Mouse (Mus musculus): Measurements from ENCODE around the gene Bcl2a1d. TPM values are rescaled to one million over a fixed set of nuclear protein-coding genes. Genes with fewer than 3 reads are reported as not detected.
"Not testable (repeated sequence)": the region's sequence is repeated elsewhere in the genome, so short reads cannot be mapped to it uniquely, and the experiment has no call there.

Bcl2a1d gene
- polyA plus RNA-seq, 1 experiment from 2014 or later, result 0.28 TPM

GRCm38 (mm10) chr9:88719989-88720537 is 11.7 kb downstream of the Bcl2a1d start, which contains the start of gene Mthfsl:
Mthfsl (minus strand) TSS chr9:88720296.
- H3K27ac ChIP-seq (ENCODE audit: low read depth, low read length), result peak within 1 kb of the TSS; percentile 66
- not testable (repeated sequence) for H3K9me3 ChIP-seq (ENCODE audit: control insufficient read depth, low read length); H3K4me1 ChIP-seq (ENCODE audit: control insufficient read depth, insufficient read depth, low read length); H3K36me3 ChIP-seq (ENCODE audit: control insufficient read depth, insufficient read depth, low read length); H3K27me3 ChIP-seq (ENCODE audit: control insufficient read depth, insufficient read depth, low read length)
- H3K4me3 ChIP-seq (ENCODE audit: low read depth, low read length), result peak within 1 kb of the TSS; percentile 33
- peak within 1 kb of the TSS; percentile 40 for H3K4me2 ChIP-seq (ENCODE audit: low read depth, low read length)
- H3K9ac ChIP-seq (replicated peaks; ENCODE audit: low read depth, low read length), result 0 out of 2 replicates have a peak within 1 kb of the TSS, but pooled peaks have one; percentile 25
- ATAC-seq (ENCODE audit: low read depth), result peak; percentile 76
- WGBS, result 27% methylated on average over 11 of the region's 12 CpGs

- H3K36me3 ChIP-seq (ENCODE audit: control insufficient read depth, insufficient read depth, low read length); H3K9me3 ChIP-seq (ENCODE audit: control insufficient read depth, low read length); H3K4me1 ChIP-seq (ENCODE audit: control insufficient read depth, insufficient read depth, low read length); H3K27me3 ChIP-seq (ENCODE audit: control insufficient read depth, insufficient read depth, low read length): not testable (repeated sequence)
- H3K27ac ChIP-seq (ENCODE audit: low read depth, low read length), result 0 out of 2 replicates have a peak overlapping the region, but pooled peaks have one; percentile 22
- WGBS, result 17% methylated on average over 7 of the region's 46 CpGs
- H3K4me3 ChIP-seq (ENCODE audit: low read depth, low read length), result peak overlapping the region; percentile 33
- H3K4me2 ChIP-seq (ENCODE audit: low read depth, low read length), result peak overlapping the region; percentile 40
- ATAC-seq (ENCODE audit: low read depth), result peak; percentile 94
- 0 out of 2 replicates have a peak overlapping the region, but pooled peaks have one; percentile 25 for H3K9ac ChIP-seq (replicated peaks; ENCODE audit: low read depth, low read length)
These were observed 12.4 kb downstream of the Bcl2a1d start for GRCm38 (mm10) chr9:88719073-88719921.

- not testable (repeated sequence) for H3K9ac ChIP-seq (replicated peaks; ENCODE audit: low read depth, low read length); ATAC-seq (ENCODE audit: low read depth); H3K36me3 ChIP-seq (ENCODE audit: control insufficient read depth, insufficient read depth, low read length); H3K27ac ChIP-seq (ENCODE audit: low read depth, low read length); H3K27me3 ChIP-seq (ENCODE audit: control insufficient read depth, insufficient read depth, low read length); H3K9me3 ChIP-seq (ENCODE audit: control insufficient read depth, low read length); H3K4me1 ChIP-seq (ENCODE audit: control insufficient read depth, insufficient read depth, low read length)
- H3K4me2 ChIP-seq (ENCODE audit: low read depth, low read length), result peak overlapping the region; percentile 40
- H3K4me3 ChIP-seq (ENCODE audit: low read depth, low read length), result peak overlapping the region; percentile 33; the same call in 1 of the 2 replicates
- WGBS, result 83% methylated on average over 4 of the region's 5 CpGs
These were observed 13.1 kb downstream of the Bcl2a1d start for GRCm38 (mm10) chr9:88718593-88718992.

GRCm38 (mm10) chr9:88718140-88718539 is 13.6 kb downstream of the Bcl2a1d start:
- H3K4me2 ChIP-seq (ENCODE audit: low read depth, low read length); H3K27ac ChIP-seq (ENCODE audit: low read depth, low read length); H3K9ac ChIP-seq (replicated peaks; ENCODE audit: low read depth, low read length); H3K27me3 ChIP-seq (ENCODE audit: control insufficient read depth, insufficient read depth, low read length); ATAC-seq (ENCODE audit: low read depth); H3K4me3 ChIP-seq (ENCODE audit: low read depth, low read length); H3K9me3 ChIP-seq (ENCODE audit: control insufficient read depth, low read length); H3K4me1 ChIP-seq (ENCODE audit: control insufficient read depth, insufficient read depth, low read length); H3K36me3 ChIP-seq (ENCODE audit: control insufficient read depth, insufficient read depth, low read length): not testable (repeated sequence)
- WGBS, result 15% methylated on average over 2 of the region's 2 CpGs

- 82% methylated on average over 5 of the region's 5 CpGs for WGBS
- ATAC-seq (ENCODE audit: low read depth); H3K27me3 ChIP-seq (ENCODE audit: control insufficient read depth, insufficient read depth, low read length); H3K9me3 ChIP-seq (ENCODE audit: control insufficient read depth, low read length); H3K4me2 ChIP-seq (ENCODE audit: low read depth, low read length); H3K4me1 ChIP-seq (ENCODE audit: control insufficient read depth, insufficient read depth, low read length); H3K4me3 ChIP-seq (ENCODE audit: low read depth, low read length); H3K27ac ChIP-seq (ENCODE audit: low read depth, low read length); H3K36me3 ChIP-seq (ENCODE audit: control insufficient read depth, insufficient read depth, low read length); H3K9ac ChIP-seq (replicated peaks; ENCODE audit: low read depth, low read length): not testable (repeated sequence)
These were observed 17.2 kb downstream of the Bcl2a1d start for GRCm38 (mm10) chr9:88714515-88714914.

GRCm38 (mm10) chr9:88712164-88712749 is 19.5 kb downstream of the Bcl2a1d start:
- WGBS, result 85% methylated on average over 3 of the region's 3 CpGs
- H3K4me2 ChIP-seq (ENCODE audit: low read depth, low read length); H3K27ac ChIP-seq (ENCODE audit: low read depth, low read length); H3K9me3 ChIP-seq (ENCODE audit: control insufficient read depth, low read length); H3K4me1 ChIP-seq (ENCODE audit: control insufficient read depth, insufficient read depth, low read length); H3K36me3 ChIP-seq (ENCODE audit: control insufficient read depth, insufficient read depth, low read length); H3K27me3 ChIP-seq (ENCODE audit: control insufficient read depth, insufficient read depth, low read length); H3K4me3 ChIP-seq (ENCODE audit: low read depth, low read length); H3K9ac ChIP-seq (replicated peaks; ENCODE audit: low read depth, low read length); ATAC-seq (ENCODE audit: low read depth): not testable (repeated sequence)

- H3K4me1 ChIP-seq (ENCODE audit: control insufficient read depth, insufficient read depth, low read length); H3K4me2 ChIP-seq (ENCODE audit: low read depth, low read length); H3K27ac ChIP-seq (ENCODE audit: low read depth, low read length); H3K9me3 ChIP-seq (ENCODE audit: control insufficient read depth, low read length); H3K4me3 ChIP-seq (ENCODE audit: low read depth, low read length); H3K36me3 ChIP-seq (ENCODE audit: control insufficient read depth, insufficient read depth, low read length); H3K27me3 ChIP-seq (ENCODE audit: control insufficient read depth, insufficient read depth, low read length); H3K9ac ChIP-seq (replicated peaks; ENCODE audit: low read depth, low read length); ATAC-seq (ENCODE audit: low read depth): not testable (repeated sequence)
- 92% methylated on average over 4 of the region's 5 CpGs for WGBS
These were observed 20.7 kb downstream of the Bcl2a1d start for GRCm38 (mm10) chr9:88710910-88711438.

- not testable (repeated sequence) for ATAC-seq (ENCODE audit: low read depth); H3K4me1 ChIP-seq (ENCODE audit: control insufficient read depth, insufficient read depth, low read length); H3K4me2 ChIP-seq (ENCODE audit: low read depth, low read length); H3K27ac ChIP-seq (ENCODE audit: low read depth, low read length); H3K9ac ChIP-seq (replicated peaks; ENCODE audit: low read depth, low read length); H3K36me3 ChIP-seq (ENCODE audit: control insufficient read depth, insufficient read depth, low read length); H3K27me3 ChIP-seq (ENCODE audit: control insufficient read depth, insufficient read depth, low read length); H3K4me3 ChIP-seq (ENCODE audit: low read depth, low read length); H3K9me3 ChIP-seq (ENCODE audit: control insufficient read depth, low read length)
- WGBS, result 90% methylated on average over 2 of the region's 2 CpGs
These were observed 21.3 kb downstream of the Bcl2a1d start for GRCm38 (mm10) chr9:88710439-88710838.

GRCm38 (mm10) chr9:88709794-88710193 is 21.9 kb downstream of the Bcl2a1d start:
- H3K4me2 ChIP-seq (ENCODE audit: low read depth, low read length); H3K9me3 ChIP-seq (ENCODE audit: control insufficient read depth, low read length); H3K27me3 ChIP-seq (ENCODE audit: control insufficient read depth, insufficient read depth, low read length); H3K4me1 ChIP-seq (ENCODE audit: control insufficient read depth, insufficient read depth, low read length); ATAC-seq (ENCODE audit: low read depth); H3K9ac ChIP-seq (replicated peaks; ENCODE audit: low read depth, low read length); H3K36me3 ChIP-seq (ENCODE audit: control insufficient read depth, insufficient read depth, low read length); H3K4me3 ChIP-seq (ENCODE audit: low read depth, low read length); H3K27ac ChIP-seq (ENCODE audit: low read depth, low read length): not testable (repeated sequence)
- WGBS, result 98% methylated on average over 5 of the region's 5 CpGs

Data from neural tube, embryonic 14.5 days (tissue).